Mouse (Mus musculus) granulocyte monocyte progenitor cell, adult 5-6 weeks (primary cell): ENCODE data around the gene Adamtsl1. TPM values are rescaled to one million over a fixed set of nuclear protein-coding genes. Genes with fewer than 3 reads are reported as not detected.

Experiments
- ATAC-seq: replicated peaks from 2 replicates; pipeline ENCODE4 v1.8.0; 2016; ENCODE audit warnings: mild to moderate bottlenecking, moderate TSS enrichment, inconsistent platforms; ENCODE audit not compliant: poor library complexity, severe bottlenecking
- total RNA-seq, 2 experiments: library from RNA; stranded (forward) in 1 of 2; stranded (reverse) in 1 of 2; fragments of 200-712, 200-1000 nt in 1 of 2; fragments of >200 nt in 1 of 2; fragmentation: Nextera tagmentation in 1 of 2; gene quantifications; 2 replicates each; pipeline ENCODE4 v1.2.3; 2014 to 2017

Adamtsl1 gene
- total RNA-seq, 2 experiments from 2014 or later = not detected

GRCm38 (mm10) chr4:86428091-86428745 is 914.2 kb downstream of the Adamtsl1 start:
- ATAC-seq = no peak

GRCm38 (mm10) chr4:86435631-86436030 is 921.7 kb downstream of the Adamtsl1 start:
- ATAC-seq = no peak

- no peak for ATAC-seq
Measured at GRCm38 (mm10) chr4:86436336-86436735, 922.4 kb downstream of the Adamtsl1 start.

- ATAC-seq = no peak
Measured at GRCm38 (mm10) chr4:86450468-86450867, 936.5 kb downstream of the Adamtsl1 start.

- no peak for ATAC-seq
Measured at GRCm38 (mm10) chr4:86464808-86465207, 950.8 kb downstream of the Adamtsl1 start.
